Mouse (Mus musculus) lung, adult 2 months (tissue): ENCODE data around the gene Ap5b1.
A peak's percentile ranks its signal among the peaks of the same experiment; 100 is the strongest.

Experiments used
- CTCF ChIP-seq: fragments of 200-500 bp; IDR thresholded peaks from 2 replicates; pipeline ENCODE4 v1.5.1; 2011; ENCODE audit warnings: mild to moderate bottlenecking, low read length, control low read depth; ENCODE audit not compliant: insufficient read depth
- POLR2A ChIP-seq: fragments of 200-500 bp; IDR thresholded peaks from 2 replicates; pipeline ENCODE4 v1.6.1; 2011; ENCODE audit warnings: low read depth, mild to moderate bottlenecking, control low read depth, low read length, borderline replicate concordance; ENCODE audit errors: extremely low read depth

DNA sequence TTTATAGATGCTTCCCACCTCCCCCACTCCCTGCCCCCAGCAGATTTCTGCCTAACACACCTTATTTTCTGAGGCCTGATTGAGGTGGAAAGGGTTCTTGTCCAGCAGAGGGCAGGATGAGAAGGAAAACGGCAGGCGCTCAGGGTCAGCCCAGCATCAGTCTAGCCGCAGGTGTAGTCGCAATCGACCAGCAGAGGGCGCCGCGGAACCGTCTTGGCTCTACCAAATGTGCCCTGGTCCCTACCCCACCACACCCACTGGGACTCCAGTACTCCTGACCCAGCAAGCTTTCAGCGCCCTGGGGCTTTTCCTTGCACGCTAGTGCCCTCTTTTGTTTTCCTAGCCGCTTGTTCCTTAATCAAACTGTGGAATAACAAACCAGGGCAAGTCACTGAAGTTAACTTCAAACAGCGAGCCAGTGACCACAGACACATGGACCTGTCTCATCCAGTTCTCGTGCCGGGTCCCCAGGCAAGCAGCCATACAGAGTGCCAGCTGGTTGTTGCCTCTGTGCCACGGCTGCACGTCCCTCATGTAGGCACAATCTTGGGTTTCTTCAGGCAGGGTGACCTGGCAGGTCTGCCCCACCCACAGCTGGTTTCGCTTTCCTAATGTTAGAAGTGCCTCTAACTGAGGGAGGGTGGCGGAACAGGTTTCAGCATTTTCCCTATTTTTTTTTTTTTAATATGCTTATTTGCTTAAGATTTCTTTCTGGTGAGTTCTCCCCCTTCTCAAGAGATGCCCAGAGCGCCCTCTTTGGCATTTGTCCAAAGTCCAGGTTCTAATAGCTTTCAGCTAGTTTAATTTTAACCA is 38.3 kb upstream of the Ap5b1 start:
- TF ChIP-seq CTCF (peak; percentile 94), POLR2A (no peak)
